Mouse (Mus musculus) C2C12 (cell line): ENCODE data around the gene Nav2. TPM values are rescaled to one million over a fixed set of nuclear protein-coding genes. Genes with fewer than 3 reads are reported as not detected.

Experiments
- H3K27me3 ChIP-seq: one replicate; pipeline ENCODE4 v1.6.1; 2011; ENCODE audit not compliant: control insufficient read depth, insufficient read depth, insufficient read length
- H3K36me3 ChIP-seq: one replicate; pipeline ENCODE4 v1.6.1; 2011; ENCODE audit not compliant: control insufficient read depth, insufficient read depth
- H3K4me3 ChIP-seq: one replicate; pipeline ENCODE4 v1.5.1; 2011; ENCODE audit warnings: mild to moderate bottlenecking, control low read depth; ENCODE audit not compliant: poor library complexity, insufficient read depth, severe bottlenecking
- H3K79me2 ChIP-seq: one replicate; pipeline ENCODE4 v1.6.1; 2011; ENCODE audit not compliant: control insufficient read depth, insufficient read depth
- H3K79me3 ChIP-seq: one replicate; pipeline ENCODE4 v1.6.1; 2011; ENCODE audit warnings: low read depth, control low read depth
- H3ac ChIP-seq: one replicate; pipeline ENCODE3; 2011; ENCODE audit warnings: low read depth; ENCODE audit not compliant: control insufficient read depth, insufficient read length
- CEBPB ChIP-seq: IDR thresholded peaks from one replicate; pipeline ENCODE4 v1.6.1; 2011; ENCODE audit warnings: low read depth, mild to moderate bottlenecking, control low read depth, moderate library complexity
- CTCF ChIP-seq: IDR thresholded peaks from one replicate; pipeline ENCODE4 v1.5.1; 2011; ENCODE audit not compliant: control insufficient read depth, insufficient read depth, insufficient read length
- FOSL1 ChIP-seq: IDR thresholded peaks from one replicate; pipeline ENCODE4 v1.8.0; 2011; ENCODE audit warnings: mild to moderate bottlenecking, low read length; ENCODE audit not compliant: poor library complexity, insufficient read depth, severe bottlenecking
- MAX ChIP-seq: IDR thresholded peaks from one replicate; pipeline ENCODE4 v1.6.1; 2011; ENCODE audit warnings: mild to moderate bottlenecking, control low read depth
- MYOD1 ChIP-seq: IDR thresholded peaks from one replicate; pipeline ENCODE4 v1.6.1; 2011; ENCODE audit warnings: low read depth; ENCODE audit not compliant: control insufficient read depth, insufficient read length
- MYOG ChIP-seq: IDR thresholded peaks from one replicate; pipeline ENCODE4 v1.6.1; 2011; ENCODE audit not compliant: control insufficient read depth, insufficient read length; ENCODE audit errors: extremely low read depth
- USF1 ChIP-seq: IDR thresholded peaks from one replicate; pipeline ENCODE4 v1.6.1; 2011; ENCODE audit warnings: low read depth, mild to moderate bottlenecking, control low read depth, moderate library complexity
- polyA plus RNA-seq: library from polyadenylated mRNA; unstranded; fragments of >200 nt; fragmentation: generic; extraction: Trizol; gene quantifications from one replicate; pipeline ENCODE4 v1.2.1, GENCODE M21; 2012; ENCODE audit warnings: missing spikeins

Gene Nav2
- polyA plus RNA-seq, 1 experiment, result 4.7 TPM

- H3K27me3 ChIP-seq, result no peaks in the 10 kb centered on the region
- H3K36me3 ChIP-seq, result peaks cover 4% of the 10 kb centered on the region
- H3K4me3 ChIP-seq, result no peak overlapping the region
- no peaks in the 10 kb centered on the region for H3K79me2 ChIP-seq
- TF ChIP-seq CEBPB, result no peak
- H3K79me3 ChIP-seq, result no peaks in the 10 kb centered on the region
- H3ac ChIP-seq, result no peak overlapping the region
Measured at GRCm38 (mm10) chr7:49548397-49548796, 639.9 kb downstream of the Nav2 start.

DNA sequence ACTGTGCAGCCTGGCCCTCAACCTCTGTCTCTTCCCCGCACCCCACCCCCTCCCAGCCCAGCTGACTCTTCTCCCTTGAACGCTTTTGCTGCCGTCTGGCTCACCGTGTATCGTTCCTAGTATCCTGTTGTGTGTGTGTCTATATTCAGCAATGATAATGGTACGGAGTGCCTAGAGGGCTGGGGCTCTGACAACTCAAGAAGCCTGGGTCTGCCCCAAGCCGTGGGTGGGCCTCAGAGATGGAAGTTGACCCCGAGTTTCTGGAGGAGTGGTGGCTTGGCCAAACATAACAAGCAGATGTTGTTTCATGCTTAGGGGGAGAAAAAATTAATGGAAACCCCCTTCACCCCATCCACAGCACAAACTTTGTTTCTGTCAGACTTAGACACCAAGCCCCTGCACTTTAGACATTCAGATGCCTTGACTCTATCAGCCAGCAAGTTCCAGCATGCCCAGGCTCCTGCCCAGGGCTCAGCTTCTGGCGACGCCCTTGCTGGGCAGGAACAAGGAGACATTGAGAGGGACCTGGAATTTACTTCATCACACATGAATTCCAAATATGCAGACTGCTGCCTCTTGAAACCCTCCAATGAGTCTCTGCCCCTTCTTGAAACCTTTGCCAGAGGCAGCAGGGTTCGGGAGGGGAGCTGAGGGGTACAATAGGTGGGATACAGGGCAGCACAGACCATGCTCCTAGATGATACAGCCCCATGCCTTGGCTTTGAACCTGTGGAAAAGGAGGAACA, 644.9 kb downstream of the Nav2 start:
- Histone ChIP-seq H3K27me3 (no peaks in the 10 kb centered on the region), H3K79me2 (no peaks in the 10 kb centered on the region), H3K36me3 (no peaks in the 10 kb centered on the region), H3K4me3 (no peak overlapping the region), H3ac (no peak overlapping the region), H3K79me3 (no peaks in the 10 kb centered on the region)
- TF ChIP-seq MYOG, result no peak
- no peak for TF ChIP-seq MAX
- no peak for TF ChIP-seq USF1
- TF ChIP-seq FOSL1, result no peak
- TF ChIP-seq CEBPB, result no peak
- no peak for TF ChIP-seq CTCF
- no peak for TF ChIP-seq MYOD1

- Histone ChIP-seq H3K36me3 (no peaks in the 10 kb centered on the region), H3ac (no peak overlapping the region), H3K27me3 (no peaks in the 10 kb centered on the region), H3K79me3 (no peaks in the 10 kb centered on the region), H3K79me2 (no peaks in the 10 kb centered on the region), H3K4me3 (no peak overlapping the region)
- TF ChIP-seq CTCF, result no peak
- no peak for TF ChIP-seq CEBPB
- TF ChIP-seq MAX, result no peak
- no peak for TF ChIP-seq FOSL1
- no peak for TF ChIP-seq USF1
- TF ChIP-seq MYOD1, result no peak
- TF ChIP-seq MYOG, result no peak
Measured at GRCm38 (mm10) chr7:49558240-49558640, 649.7 kb downstream of the Nav2 start.

- no peaks in the 10 kb centered on the region for H3K79me3 ChIP-seq
- TF ChIP-seq USF1 (no peak), MAX (no peak), MYOG (no peak), CEBPB (no peak), MYOD1 (no peak), FOSL1 (no peak), CTCF (no peak)
- H3K4me3 ChIP-seq, result no peak overlapping the region
- no peaks in the 10 kb centered on the region for H3K27me3 ChIP-seq
- H3K36me3 ChIP-seq, result peaks cover under 1% of the 10 kb centered on the region
- no peaks in the 10 kb centered on the region for H3K79me2 ChIP-seq
- H3ac ChIP-seq, result no peak overlapping the region
Measured at GRCm38 (mm10) chr7:49558895-49559294, 650.4 kb downstream of the Nav2 start.

DNA sequence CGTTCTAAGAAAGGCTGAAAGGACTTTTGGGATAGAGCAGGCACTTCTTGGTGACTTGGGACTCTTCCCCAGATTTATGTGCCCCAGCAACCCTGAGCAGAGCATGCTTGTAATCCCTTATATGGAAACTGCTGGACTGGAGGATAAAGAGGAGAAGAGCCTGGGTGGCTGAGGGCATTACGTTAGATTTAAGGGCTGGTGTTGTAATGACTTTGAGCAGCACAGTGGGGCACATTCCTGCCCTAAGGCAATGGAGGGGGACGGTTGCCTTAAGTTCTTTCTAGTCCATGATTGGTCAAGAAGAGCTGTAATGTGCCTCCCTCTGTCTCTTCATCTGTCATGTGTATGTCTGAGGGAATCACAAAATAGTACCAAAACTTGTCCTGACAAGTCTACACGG, 651.5 kb downstream of the Nav2 start:
- no peak overlapping the region for H3ac ChIP-seq
- H3K4me3 ChIP-seq, result no peak overlapping the region
- peaks cover 4% of the 10 kb centered on the region for H3K36me3 ChIP-seq
- no peaks in the 10 kb centered on the region for H3K79me2 ChIP-seq
- no peaks in the 10 kb centered on the region for H3K79me3 ChIP-seq
- TF ChIP-seq FOSL1, result no peak
- H3K27me3 ChIP-seq, result no peaks in the 10 kb centered on the region

DNA sequence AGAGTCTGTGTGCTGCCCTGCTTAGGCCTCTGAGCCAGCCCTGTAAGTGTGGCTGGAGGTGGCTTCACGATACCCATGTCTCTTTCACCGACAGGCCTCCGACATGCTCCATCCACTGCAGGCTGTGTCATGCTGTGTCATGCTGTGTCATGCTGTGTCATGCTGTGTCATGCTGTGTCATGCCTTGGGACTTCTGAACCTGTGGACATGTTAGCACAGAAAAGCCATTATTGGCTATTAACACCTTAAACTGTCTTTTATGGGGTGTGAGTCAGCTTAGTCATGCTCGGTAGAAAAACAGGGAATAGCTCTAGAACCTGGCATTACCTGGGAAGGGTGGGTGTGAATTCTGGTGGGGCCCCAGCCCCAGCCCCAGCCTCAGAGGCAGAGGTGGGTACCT, 653.9 kb downstream of the Nav2 start:
- TF ChIP-seq CTCF (no peak), FOSL1 (no peak), MYOG (no peak), CEBPB (no peak), MAX (no peak), MYOD1 (no peak), USF1 (no peak)
- H3K27me3 ChIP-seq, result no peaks in the 10 kb centered on the region

More for the DNA sequence above, 653.9 kb downstream of the Nav2 start:
- Histone ChIP-seq H3K79me3 (no peaks in the 10 kb centered on the region), H3ac (no peak overlapping the region), H3K4me3 (no peak overlapping the region), H3K36me3 (peaks cover 4% of the 10 kb centered on the region), H3K79me2 (no peaks in the 10 kb centered on the region)
